Mouse (Mus musculus): ENCODE data around the gene Epn1.
A peak's percentile ranks its signal among the peaks of the same experiment; 100 is the strongest.

The Epn1 gene

DNA sequence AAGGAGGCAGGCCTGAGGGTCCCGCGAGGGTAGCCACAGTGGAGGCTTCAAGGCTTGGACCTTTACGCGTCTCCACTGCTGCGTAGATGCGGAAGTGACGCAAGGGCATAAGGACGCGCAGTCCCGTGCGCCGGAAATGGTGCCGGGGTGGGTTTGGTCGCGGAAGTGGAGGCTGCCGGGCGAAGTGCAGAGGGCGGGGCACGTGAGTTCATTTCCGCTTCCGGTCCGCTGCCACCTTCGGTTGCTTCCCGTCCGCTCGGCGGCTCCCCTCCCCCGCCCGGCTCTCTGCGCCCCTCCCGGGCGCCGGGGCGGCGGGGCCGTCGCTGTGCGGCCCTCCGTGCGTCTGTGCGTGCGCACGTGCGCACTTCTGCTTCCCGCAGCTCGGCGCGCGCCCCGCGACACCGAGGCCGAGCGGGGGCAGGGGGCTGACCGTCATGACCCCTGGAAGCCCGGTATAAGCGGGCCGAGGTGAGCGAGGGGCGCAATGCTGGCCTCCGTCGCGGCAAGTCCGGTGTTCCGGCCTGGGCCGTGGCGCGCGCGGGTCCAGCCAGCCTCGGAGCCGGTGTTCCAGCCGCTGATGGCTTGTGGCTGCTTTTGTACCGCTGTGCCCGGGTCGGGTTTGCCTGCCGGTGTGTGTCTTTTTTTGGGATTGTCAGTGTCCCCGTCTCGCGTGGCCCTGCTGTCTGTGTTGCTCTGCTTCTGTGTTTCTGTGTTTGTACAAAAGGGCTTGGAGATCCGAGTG is at the start of gene Epn1:
Epn1 (plus strand) TSS at position 226 of the 742 bp plus-strand sequence.
- peak; percentile 95 for DNase-seq (ENCODE audit: low spot score in 2 of 2)

DNA sequence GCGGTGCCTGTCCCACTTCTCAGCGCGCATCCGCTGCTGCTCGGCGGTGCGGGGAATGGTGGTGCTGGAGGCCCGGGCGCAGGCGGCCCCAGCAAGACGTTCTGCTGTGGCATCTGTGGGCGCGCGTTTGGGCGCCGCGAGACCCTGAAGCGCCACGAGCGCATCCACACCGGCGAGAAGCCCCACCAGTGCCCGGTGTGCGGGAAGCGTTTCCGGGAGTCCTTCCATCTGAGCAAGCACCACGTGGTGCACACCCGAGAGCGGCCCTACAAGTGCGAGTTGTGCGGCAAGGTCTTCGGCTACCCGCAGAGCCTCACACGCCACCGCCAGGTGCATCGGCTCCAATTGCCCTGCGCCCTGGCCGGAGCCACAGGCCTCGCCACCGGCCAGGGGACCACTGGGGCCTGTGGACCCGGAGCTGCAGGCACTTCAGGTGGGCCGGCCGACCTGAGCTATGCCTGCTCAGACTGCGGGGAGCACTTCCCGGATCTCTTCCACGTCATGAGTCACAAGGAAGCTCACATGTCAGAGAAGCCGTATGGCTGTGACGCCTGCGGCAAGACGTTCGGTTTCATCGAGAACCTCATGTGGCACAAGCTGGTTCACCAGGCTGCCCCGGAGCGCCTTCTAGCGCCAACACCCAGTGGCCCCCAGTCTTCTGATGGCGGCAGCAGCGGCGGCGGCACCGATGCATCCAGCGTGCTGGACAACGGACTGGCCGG is 49.3 kb upstream of the Epn1 start:
- DNase-seq (ENCODE audit: low spot score in 2 of 2): no peak

DNA sequence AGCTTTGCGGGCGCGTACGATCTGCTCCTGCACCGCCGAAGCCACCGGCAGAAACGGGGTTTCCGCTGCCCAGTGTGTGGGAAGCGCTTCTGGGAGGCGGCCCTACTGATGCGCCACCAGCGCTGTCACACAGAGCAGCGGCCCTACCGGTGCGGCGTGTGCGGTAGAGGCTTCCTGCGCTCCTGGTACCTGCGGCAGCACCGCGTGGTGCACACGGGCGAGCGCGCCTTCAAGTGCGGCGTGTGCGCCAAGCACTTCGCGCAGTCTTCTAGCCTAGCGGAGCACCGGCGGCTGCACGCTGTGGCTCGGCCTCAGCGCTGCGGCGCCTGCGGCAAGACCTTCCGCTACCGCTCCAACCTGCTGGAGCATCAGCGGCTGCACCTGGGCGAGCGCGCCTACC is 48.5 kb upstream of the Epn1 start:
- DNase-seq (ENCODE audit: low spot score in 2 of 2): no peak

DNA sequence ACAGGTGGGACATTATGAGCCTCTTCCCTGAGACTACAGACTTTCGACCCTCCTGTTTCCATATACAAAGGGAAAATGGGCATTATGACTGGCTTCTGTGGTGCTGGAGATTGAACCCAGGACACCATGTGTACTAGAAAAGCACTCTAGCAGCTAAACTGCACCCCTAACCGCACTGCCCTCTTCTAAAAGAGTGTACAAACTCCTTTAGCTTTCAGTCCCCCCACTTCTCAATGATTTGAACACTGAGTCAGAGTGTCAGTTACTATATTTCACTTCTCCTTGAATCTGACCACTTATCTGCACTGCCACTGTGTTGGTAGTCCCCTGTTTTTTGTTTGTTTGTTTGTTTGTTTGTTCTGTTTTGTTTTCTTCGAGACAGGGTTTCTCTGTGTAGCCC is 46.2 kb upstream of the Epn1 start, which contains the start of gene 4632433K11Rik:
4632433K11Rik (plus strand) TSS at position 301 of the 400 bp plus-strand sequence.
- DNase-seq (ENCODE audit: low spot score in 2 of 2): no peak

DNA sequence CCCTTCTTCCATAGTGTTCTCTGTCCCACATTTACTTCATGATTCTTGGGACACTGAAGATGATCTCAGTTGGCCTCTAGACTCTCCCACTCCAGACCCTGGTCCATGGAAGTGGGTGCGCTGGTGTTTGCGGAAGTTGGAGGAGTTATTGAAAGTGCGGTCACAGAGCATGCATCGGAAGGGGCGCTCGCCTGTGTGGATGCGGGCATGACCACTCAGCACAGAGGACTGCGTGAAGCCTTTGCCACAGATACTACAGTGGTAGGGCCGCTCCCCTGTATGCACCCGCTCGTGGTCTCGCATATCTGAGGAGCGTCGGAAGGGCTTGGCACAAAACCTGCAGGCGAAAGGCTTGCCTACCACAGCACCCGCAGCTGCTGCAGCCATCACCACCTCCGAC is 44.4 kb upstream of the Epn1 start:
- no peak for DNase-seq (ENCODE audit: low spot score in 2 of 2)

DNA sequence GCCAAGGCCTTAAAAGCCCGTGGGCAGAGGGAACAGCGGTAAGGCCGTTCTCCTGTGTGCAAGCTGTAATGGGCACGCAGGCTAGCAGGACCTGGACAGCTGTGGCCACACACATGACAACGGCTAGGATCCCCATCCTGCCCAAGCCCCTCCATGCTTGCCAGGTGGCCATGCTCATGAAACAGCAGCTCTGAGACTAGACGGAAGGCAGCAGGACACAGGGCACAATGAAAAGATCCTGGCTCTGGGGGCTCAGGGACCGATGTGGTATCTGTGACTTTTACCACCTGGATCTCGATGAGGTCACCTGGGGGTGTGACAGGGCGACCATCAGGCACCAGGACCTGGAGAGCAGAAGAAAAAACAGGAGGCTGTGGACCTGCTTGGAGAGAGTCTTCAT is 43.9 kb upstream of the Epn1 start:
- no peak for DNase-seq (ENCODE audit: low spot score in 2 of 2)

DNA sequence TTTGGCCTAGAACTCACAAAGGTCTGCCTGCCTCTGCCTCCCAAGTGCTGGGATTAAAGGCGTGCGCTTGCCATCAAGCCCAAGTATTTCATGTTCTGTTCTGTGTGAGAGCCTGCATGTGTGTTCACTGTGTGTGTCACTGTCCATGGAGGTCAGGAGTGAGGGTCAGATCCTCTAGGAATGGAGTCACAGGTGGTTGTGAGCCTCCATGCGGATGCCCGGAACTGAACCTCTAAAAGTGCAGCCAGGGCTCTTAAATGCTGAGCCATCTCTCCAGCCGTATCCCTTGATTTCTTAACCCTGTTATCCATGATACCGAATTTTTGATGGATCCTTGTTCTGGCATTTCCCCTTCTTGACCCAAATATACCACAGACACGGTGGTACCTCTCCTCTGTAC is 43.0 kb upstream of the Epn1 start:
- DNase-seq (ENCODE audit: low spot score in 2 of 2): no peak

DNA sequence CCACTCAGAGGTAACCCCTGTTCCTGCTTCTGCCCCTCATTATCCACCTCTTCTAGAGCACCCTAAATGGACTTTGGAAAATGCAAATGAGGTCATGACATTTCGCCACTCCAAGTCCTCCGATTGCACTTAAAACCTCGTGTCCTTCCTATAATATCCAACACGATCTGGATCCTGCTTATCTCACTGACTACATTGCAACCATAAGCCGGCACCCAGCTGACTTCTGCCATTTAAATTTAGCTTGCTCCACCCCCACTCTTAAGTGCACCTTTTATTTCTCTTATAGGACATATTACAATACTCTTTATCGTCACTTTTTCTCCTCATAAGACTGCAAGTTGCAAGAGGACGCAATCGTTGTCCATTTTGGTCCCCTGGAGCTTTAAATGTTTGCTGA is 42.6 kb upstream of the Epn1 start:
- DNase-seq (ENCODE audit: low spot score in 2 of 2): no peak

DNA sequence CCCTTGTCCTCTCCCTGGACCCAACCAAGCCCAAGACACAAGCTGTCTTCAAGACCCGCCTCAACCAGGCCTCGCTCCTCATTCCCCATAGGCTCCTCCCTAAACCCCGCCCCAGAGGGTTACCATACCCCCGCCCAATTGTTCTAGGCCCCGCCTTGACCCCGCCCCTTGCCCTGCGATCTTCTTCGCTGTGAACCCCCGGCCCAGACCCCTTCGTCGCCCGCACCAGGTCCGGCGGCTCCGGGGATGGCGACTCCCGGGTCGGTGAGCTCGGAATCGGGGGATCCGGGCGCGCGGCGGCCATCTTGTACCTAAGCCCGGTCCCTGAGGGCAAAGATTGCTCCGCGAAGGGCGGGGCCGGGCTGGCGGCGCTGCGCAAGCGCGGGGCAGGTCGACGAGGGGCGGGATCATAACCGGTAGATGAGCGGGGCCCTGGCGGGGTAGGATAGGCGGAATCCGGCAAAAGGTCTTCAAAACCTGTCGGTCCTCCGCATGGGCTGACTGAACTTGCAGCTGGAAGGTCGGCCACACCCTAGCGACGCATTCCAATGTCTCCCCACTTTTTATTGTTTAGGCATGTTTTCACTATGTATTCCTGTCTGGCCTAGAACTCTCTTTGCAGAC is 41.8 kb upstream of the Epn1 start, which contains the start of gene Zfp784:
Zfp784 (minus strand) TSS at position 338 of the 624 bp plus-strand sequence.
- peak; percentile 96 for DNase-seq (ENCODE audit: low spot score in 2 of 2)

DNA sequence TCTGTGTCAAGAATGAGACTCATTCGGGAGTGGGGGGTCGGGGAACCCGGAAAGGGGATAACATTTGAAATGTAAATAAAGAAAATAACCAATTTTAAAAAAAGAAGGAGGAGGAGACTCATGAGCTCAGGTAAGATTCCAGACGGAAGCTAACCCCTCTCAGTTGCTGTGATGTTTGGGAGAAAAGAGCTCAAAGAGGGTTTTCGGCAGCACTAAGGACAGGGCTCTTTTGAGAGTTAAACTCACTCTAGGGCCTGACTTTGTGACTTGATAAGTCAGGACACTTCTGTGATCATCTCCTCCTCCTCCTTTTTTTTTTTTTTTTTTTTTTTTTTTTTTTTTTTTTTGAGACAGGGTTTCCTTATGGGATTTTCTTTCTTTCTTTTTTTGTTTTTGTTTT is 41.1 kb upstream of the Epn1 start:
- no peak for DNase-seq (ENCODE audit: low spot score in 2 of 2)

DNA sequence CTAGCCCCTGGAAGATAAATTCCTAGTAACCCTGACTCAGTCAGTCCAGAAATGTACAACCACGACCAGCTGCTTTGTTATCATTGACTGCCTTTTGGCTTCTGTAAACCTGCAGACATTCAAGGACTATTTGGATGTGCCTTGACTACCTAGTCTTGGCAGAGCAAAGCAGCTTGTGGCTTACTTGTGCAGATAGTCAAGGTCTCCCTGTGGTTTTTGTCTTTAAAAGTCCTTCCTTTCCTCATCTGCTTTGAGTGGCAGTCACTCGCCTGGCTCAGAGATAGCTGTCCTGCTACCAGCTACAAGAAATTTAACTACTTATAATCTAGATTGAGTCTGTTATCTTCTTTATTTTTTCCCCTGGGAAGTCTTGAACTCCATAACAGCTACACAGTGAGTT is 35.1 kb upstream of the Epn1 start:
- no peak for DNase-seq (ENCODE audit: low spot score in 2 of 2)

DNA sequence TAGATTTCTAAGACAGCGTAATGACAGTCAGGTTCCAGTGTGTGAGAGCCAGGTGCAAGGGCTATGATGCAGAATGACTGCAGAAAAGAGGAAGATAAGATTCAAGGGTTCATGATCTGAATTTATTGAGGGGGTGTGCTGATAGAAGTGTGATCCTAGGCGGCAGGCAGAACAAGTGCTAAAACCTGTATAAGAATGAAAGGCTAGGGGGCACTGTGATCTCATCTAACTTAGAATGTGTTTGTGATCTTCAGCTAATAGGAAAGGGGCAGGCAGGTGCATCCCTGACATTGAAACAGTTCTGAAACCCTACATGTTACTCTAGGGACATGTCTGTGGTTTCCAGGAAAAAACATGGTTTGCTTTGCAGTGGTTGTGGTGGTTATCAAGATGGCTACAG is 33.9 kb upstream of the Epn1 start:
- DNase-seq (ENCODE audit: low spot score in 2 of 2): no peak

DNA sequence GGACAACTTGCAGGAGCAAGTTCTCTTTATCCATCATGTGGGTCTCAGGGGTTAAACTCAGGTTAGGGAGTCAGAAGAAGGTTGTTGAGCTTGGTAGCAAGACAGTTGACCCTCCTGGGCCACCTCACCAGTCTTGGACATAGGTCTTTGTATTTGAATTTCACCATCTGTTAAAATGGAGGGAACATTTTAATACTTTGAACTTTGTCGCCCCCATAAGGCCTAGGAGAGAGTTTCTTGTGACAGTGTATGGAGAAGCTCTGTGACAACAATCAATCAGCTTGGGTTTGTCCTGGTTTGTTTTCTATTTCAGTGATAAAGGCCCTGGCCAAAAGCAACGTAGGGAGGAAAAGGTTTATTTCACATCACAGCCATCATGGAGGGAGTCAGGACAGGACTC is 32.7 kb upstream of the Epn1 start:
- peak in 1 of 2 experiments; percentile 40 for DNase-seq (ENCODE audit: low spot score in 2 of 2)

DNA sequence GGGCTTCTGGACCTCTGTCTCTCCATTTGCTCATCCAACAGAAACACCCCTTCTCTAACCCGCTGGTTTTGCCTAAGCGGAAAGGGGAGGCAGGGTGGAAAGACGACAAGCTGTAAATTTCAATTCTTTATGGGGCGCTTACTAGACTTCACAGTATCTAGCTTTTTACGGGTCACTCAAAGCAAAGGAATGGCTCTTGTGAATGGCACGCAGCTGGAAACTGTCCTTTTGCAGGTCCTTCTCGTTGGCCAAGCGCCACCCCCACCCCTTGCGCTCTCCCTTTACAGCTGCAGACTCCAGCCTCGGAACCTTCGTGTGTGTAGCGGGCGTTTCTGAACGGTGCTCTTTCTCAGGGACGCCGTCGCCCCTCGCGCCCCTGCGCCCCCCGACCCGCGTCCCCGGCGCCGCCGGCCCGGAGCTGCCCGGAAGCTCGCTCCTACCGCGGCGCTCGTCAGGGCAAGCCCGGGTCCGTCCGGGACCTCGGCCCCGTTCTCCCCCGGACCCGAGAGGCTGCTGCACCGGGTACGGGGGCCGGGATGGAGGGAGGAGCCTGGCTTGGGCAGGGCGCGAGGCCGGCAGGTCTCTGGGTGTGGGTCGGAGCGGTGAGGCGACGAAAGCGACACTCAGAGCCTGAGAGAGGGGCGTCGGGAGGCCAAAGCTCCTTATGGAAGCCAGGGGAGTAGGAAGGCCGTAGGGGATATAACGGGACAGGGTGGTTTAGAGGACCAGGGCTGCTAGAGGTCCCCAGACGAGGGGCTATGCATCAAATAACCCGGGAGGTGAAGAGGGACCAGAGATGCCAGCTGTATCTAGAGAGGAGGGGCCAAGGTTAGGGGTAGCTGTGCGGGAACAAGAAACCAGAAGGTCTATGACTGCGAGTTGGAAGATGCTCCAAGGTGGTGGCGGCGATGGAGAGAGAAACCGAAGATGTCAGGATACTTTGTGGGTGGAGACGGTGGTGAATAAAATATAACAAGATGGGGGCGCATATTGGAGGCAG is 28.5 kb upstream of the Epn1 start, which contains the start of gene Zfp580:
Zfp580 (plus strand) TSS at position 346 of the 1,000 bp plus-strand sequence.
- DNase-seq (ENCODE audit: low spot score in 2 of 2): peak; percentile 75 to 76

DNA sequence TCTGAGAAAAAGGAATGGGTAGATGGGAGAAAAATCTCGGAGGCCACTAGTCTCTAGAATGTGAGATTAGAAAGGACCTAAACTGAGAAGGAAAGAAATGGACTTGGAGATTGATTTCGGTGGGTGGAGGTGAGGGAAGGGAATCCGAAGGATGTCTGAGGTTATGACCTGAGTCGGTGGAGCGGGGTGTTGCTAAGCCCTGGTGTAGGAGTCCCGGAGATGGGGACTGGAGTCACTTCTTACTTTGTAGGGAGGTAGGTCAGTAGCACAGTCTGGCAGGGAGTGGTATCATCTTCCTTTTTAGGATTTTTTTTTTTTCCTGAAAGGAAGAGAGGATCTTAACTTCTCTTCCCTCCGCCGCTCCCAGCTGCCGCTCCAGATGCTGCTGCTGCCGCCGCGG is 27.6 kb upstream of the Epn1 start:
- DNase-seq (ENCODE audit: low spot score in 2 of 2): no peak

DNA sequence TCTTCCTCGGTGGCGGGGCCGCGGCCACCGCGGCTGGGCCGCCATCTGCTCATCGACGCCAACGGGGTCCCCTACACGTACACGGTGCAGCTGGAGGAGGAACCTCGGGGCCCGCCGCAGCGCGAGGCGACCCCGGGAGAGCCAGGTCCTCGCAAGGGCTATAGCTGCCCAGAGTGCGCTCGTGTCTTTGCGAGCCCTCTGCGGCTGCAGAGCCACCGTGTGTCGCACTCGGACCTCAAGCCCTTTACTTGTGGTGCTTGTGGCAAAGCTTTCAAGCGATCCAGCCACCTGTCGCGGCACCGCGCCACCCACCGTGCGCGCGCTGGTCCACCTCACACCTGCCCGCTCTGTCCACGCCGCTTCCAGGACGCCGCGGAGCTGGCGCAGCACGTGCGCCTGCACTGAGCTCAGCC is 27.1 kb upstream of the Epn1 start:
- DNase-seq (ENCODE audit: low spot score in 2 of 2): no peak

DNA sequence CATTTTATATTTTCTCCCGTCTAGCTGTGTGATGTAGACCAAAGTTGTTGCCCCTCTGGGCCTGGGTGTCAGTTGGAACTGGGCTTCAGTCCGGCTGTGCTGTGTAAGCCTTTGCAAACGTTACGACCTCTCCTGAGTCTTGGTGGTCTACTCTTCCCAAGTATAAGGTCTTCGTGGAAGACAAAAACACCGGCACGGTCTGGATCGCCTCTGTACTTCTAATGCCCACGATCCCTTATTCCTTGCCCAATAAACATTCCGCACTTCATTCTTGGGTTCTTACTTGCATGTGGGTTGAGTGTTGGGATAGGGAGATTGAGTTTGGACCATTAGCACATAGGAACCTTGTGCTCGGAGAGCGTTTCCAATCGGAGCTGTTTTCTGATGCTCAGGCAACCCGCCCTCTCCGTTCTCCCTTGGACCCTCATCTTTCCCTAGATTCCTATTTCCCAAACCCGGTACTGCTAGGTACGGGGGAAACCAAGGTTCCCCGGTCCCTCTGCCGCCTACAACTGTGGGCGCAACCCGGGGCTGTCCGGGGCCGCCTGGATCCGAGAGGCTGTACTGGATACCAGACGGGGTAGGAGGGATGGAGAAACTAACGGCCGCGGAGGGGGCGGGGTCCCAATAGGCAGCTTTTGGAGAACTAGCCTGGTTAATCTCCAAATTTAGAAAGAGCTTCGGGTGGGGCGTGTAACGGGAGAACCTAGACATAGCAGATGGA is 26.4 kb upstream of the Epn1 start:
- DNase-seq (ENCODE audit: low spot score in 2 of 2): no peak

DNA sequence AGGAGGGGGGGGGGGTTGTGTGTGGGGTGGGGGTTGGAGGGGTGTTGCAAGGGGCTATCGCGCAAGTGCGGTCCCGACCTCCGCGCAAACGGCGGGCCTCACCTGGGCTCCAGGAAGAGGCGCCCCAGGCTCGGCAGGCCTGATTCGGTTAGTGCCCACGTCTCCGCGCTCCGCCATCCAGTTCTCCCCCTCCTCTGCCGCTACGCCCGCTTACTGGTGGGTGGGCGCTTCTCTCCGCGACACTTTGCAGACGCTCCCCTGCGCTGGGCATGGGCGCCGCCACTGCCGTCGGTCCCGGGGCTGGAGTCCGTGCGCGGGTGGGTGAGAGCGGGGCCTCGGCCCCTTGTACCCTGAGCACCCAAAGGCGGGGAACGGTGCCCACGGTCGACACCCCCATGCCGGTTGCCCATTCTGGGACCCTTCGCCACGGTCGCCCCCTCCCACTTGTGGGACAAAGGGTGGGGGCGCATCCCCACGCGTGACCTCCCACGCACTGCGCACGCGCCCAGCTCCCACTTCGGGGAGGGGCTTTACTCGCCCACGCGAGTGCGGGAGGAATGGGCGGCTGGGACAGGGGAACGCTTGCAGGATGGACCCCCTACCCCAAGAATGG is 23.3 kb upstream of the Epn1 start:
- no peak for DNase-seq (ENCODE audit: low spot score in 2 of 2)

DNA sequence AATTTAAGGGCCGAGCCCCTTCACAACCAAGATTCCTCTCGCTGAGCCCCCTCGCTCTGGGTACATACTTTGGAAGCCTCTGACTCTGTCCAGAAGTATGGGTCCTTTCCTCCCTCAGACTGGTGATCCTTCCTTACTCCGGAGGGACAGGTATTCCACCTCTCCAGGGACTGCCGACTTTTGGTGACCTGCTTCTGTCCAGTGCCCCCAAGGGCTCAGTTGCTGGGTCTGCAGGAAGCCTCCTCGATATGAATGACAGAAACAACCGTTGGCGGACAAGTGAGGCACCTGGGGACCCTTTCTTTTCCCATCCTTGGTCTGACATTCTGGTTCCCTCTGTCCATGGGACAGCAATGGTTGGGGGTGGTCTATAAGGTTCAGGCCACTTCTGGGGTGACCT is 22.7 kb upstream of the Epn1 start:
- no peak for DNase-seq (ENCODE audit: low spot score in 2 of 2)

DNA sequence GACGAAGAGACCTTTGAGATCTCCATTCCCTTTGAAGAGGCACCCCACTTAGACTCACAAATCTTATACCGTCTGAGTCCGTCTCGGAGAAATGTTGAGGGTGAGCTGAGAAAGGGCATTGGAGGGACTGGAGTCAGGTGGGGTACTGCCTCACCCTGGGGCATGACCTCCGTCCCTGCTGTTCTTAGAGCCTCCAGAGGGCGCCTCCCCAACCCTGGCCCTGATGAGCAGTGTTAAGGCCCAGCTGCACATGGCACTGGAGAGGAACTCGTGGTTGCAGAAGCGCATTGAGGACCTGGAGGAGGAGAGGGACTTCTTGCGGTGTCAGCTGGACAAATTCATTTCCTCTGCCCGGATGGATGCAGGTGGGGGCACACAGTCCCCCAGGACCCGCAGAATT is 22.2 kb upstream of the Epn1 start:
- no peak for DNase-seq (ENCODE audit: low spot score in 2 of 2)
